Mouse (Mus musculus) spleen, adult 2 months (tissue): ENCODE measurements around the gene Gpr35.

Source experiments
- CTCF ChIP-seq: fragments of 200-500 bp; IDR thresholded peaks from 2 replicates; pipeline ENCODE4 v1.5.1; 2011; ENCODE audit warnings: mild to moderate bottlenecking, inconsistent platforms; ENCODE audit not compliant: insufficient read depth, insufficient read length, insufficient replicate concordance; ENCODE audit errors: extremely low read depth
- POLR2A ChIP-seq: fragments of 200-500 bp; IDR thresholded peaks from 2 replicates; pipeline ENCODE4 v1.6.1; 2011; ENCODE audit warnings: low read depth, low read length, inconsistent platforms

DNA sequence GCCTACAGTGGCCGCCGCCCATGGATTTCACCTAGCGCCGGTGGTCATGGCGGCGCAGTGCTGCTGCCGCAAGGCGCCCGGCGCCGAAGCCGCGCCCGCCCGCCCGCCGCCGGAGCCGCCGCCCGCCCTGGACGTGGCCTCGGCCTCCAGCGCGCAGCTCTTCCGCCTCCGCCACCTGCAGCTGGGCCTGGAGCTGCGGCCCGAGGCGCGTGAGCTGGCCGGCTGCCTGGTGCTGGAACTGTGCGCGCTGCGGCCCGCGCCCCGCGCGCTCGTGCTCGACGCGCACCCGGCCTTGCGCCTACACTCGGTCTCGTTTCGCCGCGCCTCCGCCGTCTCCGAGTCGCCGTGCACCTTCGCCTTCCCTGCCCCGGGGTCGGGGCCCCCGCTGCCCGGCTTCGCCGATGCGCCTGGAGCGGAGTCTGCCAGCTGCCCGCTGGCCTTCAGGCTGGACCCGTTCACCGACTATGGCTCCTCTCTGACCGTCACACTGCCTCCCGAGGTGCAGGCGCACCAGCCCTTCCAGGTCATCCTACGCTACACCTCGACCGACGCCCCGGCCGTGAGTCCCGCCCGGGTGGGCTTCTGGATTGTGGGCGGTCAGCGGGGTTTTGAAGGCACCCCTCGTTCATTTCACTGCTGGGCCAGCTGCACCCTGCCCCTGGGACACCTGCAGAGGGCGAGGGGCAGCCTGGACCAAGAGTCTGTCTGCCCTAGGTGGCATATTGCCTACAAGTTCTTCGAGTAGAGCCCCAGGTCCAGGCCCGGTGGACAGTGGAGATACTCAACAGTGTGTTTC, 39.5 kb upstream of the Gpr35 start:
- TF ChIP-seq CTCF (no peak), POLR2A (no peak)
